Mouse (Mus musculus) hindbrain, postnatal 0 days (tissue): ENCODE measurements at regions not wholly inside any gene's neighbourhood (a gene's known extent, or its start where the extent isn't known, plus 50 kb on each side); places are given as distances from the start of the nearest gene placed in this dataset.

Experiments
- ATAC-seq: fragments of 200-750 bp; cut with Nextera tagmentation; 2 replicates; pipeline ENCODE4 v1.8.0; 2017; ENCODE audit warnings: mild to moderate bottlenecking, moderate TSS enrichment, moderate library complexity
- DNase-seq: peaks from one replicate; pipeline ENCODE4 v3.0.0-alpha.2; 2015; ENCODE audit warnings: low spot score
- H3K27ac ChIP-seq: fragments of 300-500 bp; sonication (generic); 2 replicates; pipeline ENCODE4 v1.5.1; 2014; ENCODE audit warnings: mild to moderate bottlenecking
- H3K27me3 ChIP-seq: fragments of 300-500 bp; sonication (generic); 2 replicates; pipeline ENCODE4 v1.6.1; 2014; ENCODE audit warnings: low read length, mixed read lengths; ENCODE audit not compliant: insufficient read depth
- H3K36me3 ChIP-seq: fragments of 300-500 bp; sonication (generic); 2 replicates; pipeline ENCODE4 v1.6.1; 2014; ENCODE audit warnings: low read length, mixed read lengths; ENCODE audit not compliant: insufficient read depth
- H3K4me1 ChIP-seq: fragments of 300-500 bp; sonication (generic); 2 replicates; pipeline ENCODE4 v1.6.1; 2014; ENCODE audit warnings: antibody characterized with exemption, low read length, mixed read lengths; ENCODE audit not compliant: insufficient read depth
- H3K4me2 ChIP-seq: fragments of 300-500 bp; sonication (generic); 2 replicates; pipeline ENCODE4 v1.6.1; 2014; ENCODE audit warnings: low read depth, mild to moderate bottlenecking, low read length, moderate library complexity, mixed read lengths
- H3K4me3 ChIP-seq: fragments of 300-500 bp; sonication (generic); 2 replicates; pipeline ENCODE4 v1.5.1; 2014; ENCODE audit warnings: low read length
- H3K9ac ChIP-seq: fragments of 300-500 bp; sonication (generic); replicated peaks from 2 replicates; pipeline ENCODE4 v1.6.1; 2014; ENCODE audit warnings: mild to moderate bottlenecking, low read length, moderate library complexity, mixed read lengths
- H3K9me3 ChIP-seq: fragments of 300-500 bp; sonication (generic); 2 replicates; pipeline ENCODE4 v1.6.1; 2016; ENCODE audit warnings: low read length, mixed read lengths
- CTCF ChIP-seq: IDR thresholded peaks from 2 replicates; pipeline ENCODE4 v1.5.1; 2016; ENCODE audit warnings: antibody characterized with exemption, control low read depth, low read depth
- WGBS: fragments of 180-500 bp; shearing (Covaris S2); extraction: QIAGEN DNeasy Blood & Tissue Kit; methylation state at CpG from one replicate; pipeline ENCODE4 v1.1.7; 2014; 5-methylcytosine and 5-hydroxymethylcytosine counted together

- H3K36me3 ChIP-seq = no peaks in the 10 kb centered on the region
- TF ChIP-seq CTCF = no peak
- no peak overlapping the region for H3K9ac ChIP-seq
- peaks cover 9% of the 10 kb centered on the region for H3K4me1 ChIP-seq
- H3K4me3 ChIP-seq = no peak overlapping the region
- WGBS = 55% methylated on average over 3 of the region's 3 CpGs
- DNase-seq (no peak), ATAC-seq (no peak)
- no peaks in the 10 kb centered on the region for H3K9me3 ChIP-seq
- H3K27me3 ChIP-seq = no peaks in the 10 kb centered on the region
- H3K27ac ChIP-seq = peak overlapping the region; percentile 71; the same call in 1 of the 2 replicates
- H3K4me2 ChIP-seq = no peak overlapping the region
Observed at GRCm38 (mm10) chr1:154102191-154102590, 98.8 kb upstream of the Zfp648 start.

GRCm38 (mm10) chr1:154102871-154103596, 98.0 kb upstream of the Zfp648 start:
- Histone ChIP-seq H3K4me2 (no peak overlapping the region), H3K4me3 (no peak overlapping the region), H3K9ac (no peak overlapping the region), H3K27ac (peak overlapping the region; percentile 71), H3K4me1 (peaks cover 9% of the 10 kb centered on the region), H3K36me3 (no peaks in the 10 kb centered on the region), H3K9me3 (no peaks in the 10 kb centered on the region), H3K27me3 (no peaks in the 10 kb centered on the region)
- 10% methylated on average over 15 of the region's 15 CpGs for WGBS
- peak; percentile 86 for DNase-seq
- peak; percentile 99 for ATAC-seq
- peak; percentile 12; the same call in 1 of the 2 replicates for TF ChIP-seq CTCF

DNA sequence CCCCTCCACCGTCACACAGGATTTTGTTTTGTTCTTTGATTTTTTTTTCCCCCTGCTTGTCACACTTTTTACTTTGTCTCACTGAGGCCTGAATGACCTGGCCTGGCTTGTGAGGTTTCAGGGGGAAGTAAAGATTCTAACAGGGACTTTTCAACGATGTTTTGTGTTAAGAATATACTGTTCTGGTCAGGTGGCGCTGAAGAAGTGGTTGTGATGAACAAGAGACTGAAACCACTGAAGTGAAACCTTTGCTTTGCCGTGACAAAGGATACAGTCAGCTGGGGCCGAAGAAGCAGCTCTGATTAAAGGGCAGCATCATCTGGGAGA, 97.4 kb upstream of the Zfp648 start:
- Histone ChIP-seq H3K9ac (no peak overlapping the region), H3K36me3 (no peaks in the 10 kb centered on the region), H3K4me1 (peaks cover 9% of the 10 kb centered on the region), H3K4me2 (no peak overlapping the region), H3K9me3 (no peaks in the 10 kb centered on the region), H3K4me3 (no peak overlapping the region), H3K27me3 (no peaks in the 10 kb centered on the region), H3K27ac (peak overlapping the region; percentile 71)
- 37% methylated on average over 5 of the region's 5 CpGs for WGBS
- DNase-seq (no peak), ATAC-seq (no peak)
- no peak for TF ChIP-seq CTCF

DNA sequence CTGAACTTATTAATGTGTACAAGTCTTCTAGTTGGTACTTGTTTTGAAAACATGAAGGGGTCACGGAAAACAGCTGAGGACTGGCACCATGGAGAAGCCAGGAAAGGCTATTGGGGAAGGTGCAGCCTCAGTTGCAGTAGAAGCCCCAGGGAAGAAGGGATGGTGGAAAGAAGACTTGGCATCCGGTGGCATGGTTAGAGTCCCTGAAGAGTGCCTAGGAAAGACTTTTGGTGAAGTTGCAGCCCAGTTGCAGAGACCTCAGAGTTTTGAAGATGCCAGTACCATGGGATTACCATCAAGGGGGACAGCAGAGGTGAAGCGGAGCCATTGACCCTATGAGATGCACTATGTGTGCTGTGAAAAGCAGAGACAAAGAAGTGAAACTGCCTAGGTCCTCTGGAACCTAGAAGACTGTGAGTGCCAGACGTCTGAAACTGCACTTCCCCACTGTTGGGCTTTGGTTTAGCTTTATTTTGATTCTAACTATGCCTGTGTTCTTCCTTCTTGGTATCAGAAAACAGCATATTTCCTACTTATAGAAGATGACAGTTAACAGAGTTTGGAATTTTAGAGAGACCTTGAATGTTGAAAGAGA, 96.9 kb upstream of the Zfp648 start:
- H3K36me3 ChIP-seq = no peaks in the 10 kb centered on the region
- H3K4me1 ChIP-seq = peaks cover 9% of the 10 kb centered on the region
- no peak for DNase-seq
- no peak overlapping the region for H3K4me3 ChIP-seq
- peak overlapping the region; percentile 71 for H3K27ac ChIP-seq
- no peak for TF ChIP-seq CTCF
- H3K9me3 ChIP-seq = no peaks in the 10 kb centered on the region
- WGBS = 78% methylated on average over 4 of the region's 4 CpGs
- H3K4me2 ChIP-seq = no peak overlapping the region
- no peaks in the 10 kb centered on the region for H3K27me3 ChIP-seq
- H3K9ac ChIP-seq = no peak overlapping the region
- ATAC-seq = no peak

DNA sequence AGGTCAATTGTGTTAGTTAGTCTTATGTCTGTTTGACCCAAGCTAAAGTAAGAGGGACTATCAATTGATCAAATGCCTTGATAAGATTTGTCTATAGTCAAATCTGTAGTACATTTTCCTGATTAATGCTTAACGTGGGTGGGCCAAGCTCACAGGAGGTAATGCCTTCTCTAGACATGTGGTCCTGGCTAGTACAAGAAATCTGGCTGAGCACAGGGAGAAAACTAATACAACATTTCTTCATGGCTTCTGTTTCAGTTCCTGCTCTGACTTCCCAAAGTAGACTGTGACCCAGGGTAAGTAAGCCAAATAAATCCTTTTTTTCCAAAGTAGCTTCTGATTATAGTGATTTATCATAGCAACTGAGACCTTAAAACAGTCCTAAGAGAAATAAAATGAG, 96.2 kb upstream of the Zfp648 start:
- Histone ChIP-seq H3K27ac (no peak overlapping the region), H3K36me3 (no peaks in the 10 kb centered on the region), H3K4me3 (no peak overlapping the region), H3K9me3 (no peaks in the 10 kb centered on the region), H3K4me2 (no peak overlapping the region), H3K4me1 (peaks cover 9% of the 10 kb centered on the region), H3K9ac (no peak overlapping the region), H3K27me3 (no peaks in the 10 kb centered on the region)
- WGBS = 79% methylated on average over 1 of the region's 1 CpGs
- ATAC-seq (no peak), DNase-seq (no peak)
- TF ChIP-seq CTCF = no peak

DNA sequence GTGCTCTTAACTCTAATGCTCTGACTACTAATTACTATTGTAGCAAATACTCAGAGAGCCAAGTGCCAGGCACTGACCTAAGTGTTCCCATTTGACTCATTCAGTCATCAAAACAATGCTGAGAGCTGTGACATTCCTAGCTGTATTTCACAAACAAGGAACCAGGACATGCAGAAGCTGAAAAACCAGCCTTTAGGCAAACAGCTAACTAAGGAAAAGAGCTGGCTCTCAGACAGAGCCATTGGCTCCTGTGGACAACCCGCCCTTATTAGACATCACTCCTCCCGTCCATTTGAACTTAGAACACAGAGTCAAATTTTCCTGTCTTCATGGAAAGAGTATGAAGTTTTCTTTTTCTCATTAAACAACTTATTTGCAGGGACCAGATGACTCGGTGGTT, 88.5 kb upstream of the Zfp648 start:
- TF ChIP-seq CTCF = no peak

More for the DNA sequence above, 88.5 kb upstream of the Zfp648 start:
- no peak overlapping the region for H3K4me3 ChIP-seq
- no peaks in the 10 kb centered on the region for H3K9me3 ChIP-seq
- peaks cover 2% of the 10 kb centered on the region for H3K4me1 ChIP-seq
- H3K27ac ChIP-seq = no peak overlapping the region
- no peaks in the 10 kb centered on the region for H3K27me3 ChIP-seq
- no peaks in the 10 kb centered on the region for H3K36me3 ChIP-seq
- H3K4me2 ChIP-seq = no peak overlapping the region
- 69% methylated on average over 3 of the region's 3 CpGs for WGBS
- no peak for DNase-seq
- H3K9ac ChIP-seq = no peak overlapping the region
- no peak for ATAC-seq
